ENCODE assay signal across 27 mouse cellular contexts in genomic region chr14:12219877-12220276, GRCm38 (mm10).
"Had no signal": no experiment of that assay in that cellular context is flagged by ENCODE, and none has a peak within 500 bp of the region (broad histone marks: within the 10 kb centered on the region; RNA-seq: fewer than 3 reads in every experiment).

No protein-coding gene starts in this region.

- ATAC-seq: inflammation-experienced regulatory T-cells, adult 6 months; intestine, embryonic 15.5 days; intestine, postnatal 0 days had no signal

- H3K9me3 ChIP-seq: heart, embryonic 10.5 days; heart, embryonic 12.5 days; hindbrain, embryonic 10.5 days; hindbrain, embryonic 12.5 days; intestine, embryonic 15.5 days; limb, embryonic 10.5 days; limb, embryonic 12.5 days; liver, embryonic 13.5 days; liver, embryonic 15.5 days had no signal

- H3K27me3 ChIP-seq: heart, embryonic 12.5 days; hindbrain, embryonic 12.5 days; intestine, embryonic 15.5 days; limb, embryonic 12.5 days; liver, embryonic 13.5 days; liver, embryonic 15.5 days had no signal

- DNase-seq: gastrocnemius, adult 2 months; gastrocnemius, postnatal 10 days; gastrocnemius, postnatal 25 days; heart, adult 18-20 months; heart, postnatal 10 days; heart, postnatal 4 days; kidney, adult 18-20 months; kidney, adult 8-10 months; kidney, postnatal 10 days; kidney, postnatal 25 days; kidney, postnatal 4 days; liver; liver, embryonic 13.5 days had no signal

- H3K9ac ChIP-seq: heart, embryonic 12.5 days; hindbrain, embryonic 12.5 days; hindbrain, embryonic 14.5 days; intestine, embryonic 15.5 days; limb, embryonic 12.5 days; liver, embryonic 13.5 days; liver, embryonic 15.5 days had no signal

- H3K4me3 ChIP-seq: gastrocnemius, adult 2 months; heart, embryonic 10.5 days; heart, embryonic 12.5 days; hindbrain, embryonic 10.5 days; hindbrain, embryonic 12.5 days; intestine, embryonic 15.5 days; layer of hippocampus, adult 2 months; left cerebral cortex, adult 2 months; limb, embryonic 10.5 days; limb, embryonic 12.5 days; liver, embryonic 13.5 days; liver, embryonic 15.5 days had no signal

- H3K36me3 ChIP-seq: intestine, embryonic 15.5 days; liver, embryonic 13.5 days; liver, embryonic 15.5 days had no signal

- H3K4me2 ChIP-seq: heart, embryonic 12.5 days; hindbrain, embryonic 12.5 days; hindbrain, embryonic 14.5 days; intestine, embryonic 15.5 days; limb, embryonic 12.5 days; liver, embryonic 11.5 days; liver, embryonic 13.5 days; liver, embryonic 15.5 days had no signal

- H3K27ac ChIP-seq: gastrocnemius, adult 2 months; heart, embryonic 10.5 days; hindbrain, embryonic 10.5 days; hindbrain, embryonic 12.5 days; hindbrain, embryonic 14.5 days; intestine, embryonic 15.5 days; left cerebral cortex, adult 2 months; limb, embryonic 10.5 days; limb, embryonic 12.5 days; liver, embryonic 13.5 days; liver, embryonic 15.5 days had no signal

- H3K4me1 ChIP-seq: heart, embryonic 10.5 days; heart, embryonic 12.5 days; hindbrain, embryonic 10.5 days; hindbrain, embryonic 12.5 days; intestine, embryonic 15.5 days; limb, embryonic 10.5 days; limb, embryonic 12.5 days; liver, embryonic 13.5 days; liver, embryonic 15.5 days had no signal
